Mouse (Mus musculus) cerebellum, adult (tissue): ENCODE measurements around the gene Timm50.

Experiments used
- ATAC-seq: cut with Nextera tagmentation; 2 replicates; pipeline ENCODE4 v1.9.2; 2017; ENCODE audit warnings: mild to moderate bottlenecking, moderate library complexity, mixed read lengths; ENCODE audit not compliant: insufficient number of reproducible peaks, low FRiP score, low TSS enrichment

Timm50 gene

GRCm38 (mm10) chr7:28271761-28272160 is 40.1 kb downstream of the Timm50 start:
- ATAC-seq: no peak

- no peak for ATAC-seq
Measured at GRCm38 (mm10) chr7:28269355-28269754, 42.5 kb downstream of the Timm50 start.

- ATAC-seq: no peak
Measured at GRCm38 (mm10) chr7:28268576-28268975, 43.3 kb downstream of the Timm50 start.

- peak; percentile 58; the same call in 1 of the 2 replicates for ATAC-seq
Measured at GRCm38 (mm10) chr7:28268042-28268531, 43.8 kb downstream of the Timm50 start.

- ATAC-seq: peak; percentile 85; the same call in 1 of the 2 replicates
Measured at GRCm38 (mm10) chr7:28267129-28268041, 44.5 kb downstream of the Timm50 start, which contains the start of gene Eid2. TSS of gene Eid2 (plus strand) at chr7:28267881.

- no peak for ATAC-seq
Measured at GRCm38 (mm10) chr7:28265391-28265790, 46.5 kb downstream of the Timm50 start.

- ATAC-seq: no peak
Measured at GRCm38 (mm10) chr7:28263786-28264185, 48.1 kb downstream of the Timm50 start.

- no peak for ATAC-seq
Measured at GRCm38 (mm10) chr7:28262861-28263260, 49.0 kb downstream of the Timm50 start.
